Mouse (Mus musculus) testis, adult 2 months (tissue): ENCODE results near the gene Krtcap2.

Source experiments
- CTCF ChIP-seq: fragments of 200-500 bp; IDR thresholded peaks from 2 replicates; pipeline ENCODE4 v1.5.1; 2012; ENCODE audit warnings: low read depth, mild to moderate bottlenecking, inconsistent platforms, low read length, moderate library complexity; ENCODE audit not compliant: control insufficient read depth, insufficient read depth, insufficient replicate concordance
- POLR2A ChIP-seq: fragments of 200-500 bp; IDR thresholded peaks from 2 replicates; pipeline ENCODE4 v1.6.1; 2012; ENCODE audit warnings: low read depth, mild to moderate bottlenecking, inconsistent platforms, low read length, moderate library complexity; ENCODE audit not compliant: control insufficient read depth

DNA sequence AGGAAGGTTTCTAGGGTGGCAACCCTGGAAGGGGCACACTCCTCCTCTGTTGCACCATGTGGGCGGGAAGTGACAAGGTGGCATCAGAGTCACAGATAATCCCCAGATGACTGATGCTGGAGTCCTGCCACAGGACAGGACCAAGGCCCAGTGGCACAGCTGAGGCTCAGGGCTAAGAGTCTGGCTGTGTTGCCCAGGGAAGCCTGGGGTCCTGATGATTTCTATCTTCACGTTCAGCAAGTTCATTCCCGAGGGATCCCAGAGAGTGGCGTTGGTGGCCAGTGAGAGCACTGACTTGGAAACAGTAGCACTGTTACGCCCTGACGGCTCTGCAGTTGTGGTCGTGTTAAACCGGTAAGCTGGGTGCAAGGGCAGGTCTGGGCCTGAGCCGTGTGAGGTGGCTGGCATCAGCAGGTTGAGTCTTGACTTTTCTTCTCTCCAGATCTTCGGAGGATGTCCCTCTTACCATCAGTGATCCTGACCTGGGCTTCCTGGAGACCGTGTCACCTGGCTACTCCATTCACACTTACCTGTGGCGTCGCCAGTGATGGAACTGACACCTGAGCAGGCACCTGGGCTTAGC is 37.6 kb upstream of the Krtcap2 start:
- TF ChIP-seq CTCF: no peak
- TF ChIP-seq POLR2A: no peak
